In the genomic region with DNA sequence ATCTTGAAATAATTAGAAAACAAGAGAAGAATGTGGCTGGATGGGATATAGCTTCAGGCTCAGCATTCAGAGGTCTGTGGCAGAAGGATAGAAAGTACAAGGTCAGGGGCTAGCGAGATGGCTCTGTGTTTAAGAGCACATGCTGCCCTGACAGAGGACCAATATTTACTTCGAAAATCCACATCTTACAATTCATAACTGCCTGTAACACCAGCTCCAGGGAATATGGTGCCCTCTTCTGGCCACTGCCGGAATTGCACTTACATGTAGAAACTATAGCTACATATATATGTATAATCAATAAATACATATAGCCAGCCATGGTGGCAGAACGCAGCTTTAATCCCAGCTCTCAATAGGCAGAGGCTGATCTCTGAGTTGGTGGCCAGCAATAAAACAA, we compare ENCODE assay signal across 9 mouse cellular contexts. TPM values are rescaled to one million over a fixed set of nuclear protein-coding genes. Genes with fewer than 3 reads are reported as not detected.
DNase-seq lines count a peak whose midpoint lies in the region; ATAC-seq and TF ChIP-seq lines count a peak whose summit lies in the region.
"Had no signal": no experiment of that assay in that cellular context is flagged by ENCODE, and none has a peak within 500 bp of the region (broad histone marks: within the 10 kb centered on the region; RNA-seq: fewer than 3 reads in every experiment).

No protein-coding gene starts in this region.

- H3K79me2 ChIP-seq in C2C12 (ENCODE audit: control insufficient read depth, insufficient read depth), result no peaks in the 10 kb centered on the region

- peak; percentile 64 to 71 for DNase-seq in heart, postnatal 14 days
- no peak for DNase-seq in heart, postnatal 25 days (ENCODE audit: low spot score)
- peak; percentile 65 for DNase-seq in T-cell, adult 2 months (ENCODE audit: low spot score)
- DNase-seq in embryo, embryonic 11.5 days (ENCODE audit: low read depth, low spot score), result peak; percentile 70
- peak; percentile 78 to 82 for DNase-seq in kidney, postnatal 4 days
- DNase-seq in mesoderm, embryonic 11.5 days (ENCODE audit: low read depth, low spot score), result peak; percentile 83

- H3K36me3 ChIP-seq in C2C12 (ENCODE audit: control insufficient read depth, insufficient read depth), result no peaks in the 10 kb centered on the region
- no peaks in the 10 kb centered on the region for H3K36me3 ChIP-seq in stomach, embryonic 15.5 days

- WGBS in stomach, embryonic 15.5 days, result 3% methylated on average over 4 of the region's 4 CpGs

- H3ac ChIP-seq in C2C12 (ENCODE audit: control insufficient read depth, insufficient read length, low read depth), result no peak overlapping the region

- no peak overlapping the region for H3K4me2 ChIP-seq in stomach, embryonic 15.5 days

- no peak overlapping the region for H3K4me3 ChIP-seq in C2C12 (ENCODE audit: insufficient read depth, poor library complexity, severe bottlenecking)
- no peak overlapping the region for H3K4me3 ChIP-seq in stomach, embryonic 15.5 days (replicated peaks)
- H3K4me3 ChIP-seq: erythroblast, embryonic 14.5 days had no signal

- intact Hi-C loops in heart, postnatal 14 days (cut with DNase I), result no loop called here
- intact Hi-C loops in heart, postnatal 25 days (cut with DNase I), result loop anchor here (5.0 kb wide), 1 partner anchor 67 kb away; a partner anchor contains a TSS

- peaks cover 6% of the 10 kb centered on the region; the same call in 1 of the 2 replicates for H3K4me1 ChIP-seq in stomach, embryonic 15.5 days

- TF ChIP-seq CTCF in C2C12 (IDR thresholded peaks at IDR 0.05; ENCODE audit: control insufficient read depth, insufficient read depth, insufficient read length), result peak; percentile 13

- no peak overlapping the region for H3K9ac ChIP-seq in stomach, embryonic 15.5 days

- no peaks in the 10 kb centered on the region for H3K9me3 ChIP-seq in stomach, embryonic 15.5 days

- no peak overlapping the region for H3K27ac ChIP-seq in stomach, embryonic 15.5 days

- no peaks in the 10 kb centered on the region for H3K27me3 ChIP-seq in C2C12 (ENCODE audit: control insufficient read depth, insufficient read depth, insufficient read length)
- no peaks in the 10 kb centered on the region for H3K27me3 ChIP-seq in stomach, embryonic 15.5 days (replicated peaks)

- ATAC-seq in stomach, embryonic 15.5 days (ENCODE audit: insufficient read depth, low FRiP score, low read depth), result peak; percentile 13; the same call in 1 of the 2 replicates

- H3K79me3 ChIP-seq in C2C12 (ENCODE audit: low read depth), result no peaks in the 10 kb centered on the region

TF ChIP-seq in C2C12, 6 proteins besides CTCF, POLR2A, EP300 and RAD21:
- no peak for TF ChIP-seq MYOD1 (IDR thresholded peaks at IDR 0.05; ENCODE audit: control insufficient read depth, insufficient read length, low read depth)
- no peak for TF ChIP-seq FOSL1 (IDR thresholded peaks at IDR 0.05; ENCODE audit: insufficient read depth, low read length, poor library complexity, severe bottlenecking)
- TF ChIP-seq MAX (IDR thresholded peaks at IDR 0.05), result no peak
- no peak for TF ChIP-seq MYOG (IDR thresholded peaks at IDR 0.05; ENCODE audit: control insufficient read depth, extremely low read depth, insufficient read length)
- no peak for TF ChIP-seq CEBPB (IDR thresholded peaks at IDR 0.05; ENCODE audit: low read depth)
- no peak for TF ChIP-seq USF1 (IDR thresholded peaks at IDR 0.05; ENCODE audit: low read depth)

RNA-seq across cellular contexts. Expression of a gene that starts 5.8 kb away (rescaled TPM):
- total RNA-seq in heart, postnatal 14 days (2021), result 100 to 1,000 TPM; 540 to 612 TPM
- 100 to 1,000 TPM; 489 to 520 TPM for total RNA-seq in heart, postnatal 25 days (2021)
- 6,019 TPM for polyA plus RNA-seq in C2C12 (2012; fragmentation: generic; extraction: Trizol)
- 826 and 1,031 TPM in 2 replicates for polyA plus RNA-seq in stomach, embryonic 15.5 days (2015; fragmentation: Nextera tagmentation; extraction: Ambion mirVana)

RNA-seq across cellular contexts. Expression of a gene that starts 6.1 kb away (rescaled TPM):
- 10 to 100 TPM; 55.6 to 58.4 TPM for total RNA-seq in heart, postnatal 14 days (2021)
- total RNA-seq in heart, postnatal 25 days (2021), result 10 to 100 TPM; 52.8 to 52.9 TPM
- polyA plus RNA-seq in C2C12 (2012; fragmentation: generic; extraction: Trizol), result 82.4 TPM
- 70.6 and 84.4 TPM in 2 replicates for polyA plus RNA-seq in stomach, embryonic 15.5 days (2015; fragmentation: Nextera tagmentation; extraction: Ambion mirVana)

RNA-seq across cellular contexts. Expression of a gene that starts 27.8 kb away (rescaled TPM):
- total RNA-seq in heart, postnatal 14 days (2021), result 10 to 100 TPM; 32.1 to 32.5 TPM
- total RNA-seq in heart, postnatal 25 days (2021), result 10 to 100 TPM; 13.1 to 20.4 TPM
- 29.0 TPM for polyA plus RNA-seq in C2C12 (2012; fragmentation: generic; extraction: Trizol)
- polyA plus RNA-seq in stomach, embryonic 15.5 days (2015; fragmentation: Nextera tagmentation; extraction: Ambion mirVana), result 48.4 and 52.3 TPM in 2 replicates

RNA-seq across cellular contexts. Expression of a gene that starts 32.8 kb away (rescaled TPM):
- total RNA-seq in heart, postnatal 14 days (2021), result 10 to 100 TPM; 47.9 to 57.3 TPM
- total RNA-seq in heart, postnatal 25 days (2021), result 10 to 100 TPM; 60.5 to 61.7 TPM
- polyA plus RNA-seq in C2C12 (2012; fragmentation: generic; extraction: Trizol), result 130 TPM
- polyA plus RNA-seq in stomach, embryonic 15.5 days (2015; fragmentation: Nextera tagmentation; extraction: Ambion mirVana), result 137 and 138 TPM in 2 replicates

RNA-seq across cellular contexts. Expression of a gene that starts 35.4 kb away (rescaled TPM):
- total RNA-seq in heart, postnatal 14 days (2021), result 10 to 100 TPM; 25.7 to 27.6 TPM
- total RNA-seq in heart, postnatal 25 days (2021), result 10 to 100 TPM; 14.1 to 18.0 TPM
- 11.2 TPM for polyA plus RNA-seq in C2C12 (2012; fragmentation: generic; extraction: Trizol)
- 20.2 and 21.4 TPM in 2 replicates for polyA plus RNA-seq in stomach, embryonic 15.5 days (2015; fragmentation: Nextera tagmentation; extraction: Ambion mirVana)
